Mouse (Mus musculus) heart, adult 2 months (tissue): ENCODE measurements around the gene Slc35f6.

ENCODE experiments used
- CTCF ChIP-seq: fragments of 200-600 bp; IDR thresholded peaks from 2 replicates; pipeline ENCODE4 v1.8.1; 2022; ENCODE audit warnings: antibody characterized with exemption, mild to moderate bottlenecking, moderate library complexity
- EP300 ChIP-seq: fragments of 200-500 bp; IDR thresholded peaks from 2 replicates; pipeline ENCODE4 v1.6.1; 2011; ENCODE audit warnings: low read depth, low read length, control low read depth; ENCODE audit not compliant: insufficient read depth
- POLR2A ChIP-seq: fragments of 200-500 bp; IDR thresholded peaks from 2 replicates; pipeline ENCODE4 v1.6.1; 2011; ENCODE audit warnings: mild to moderate bottlenecking, low read depth, low read length, control low read depth; ENCODE audit not compliant: insufficient read depth

DNA sequence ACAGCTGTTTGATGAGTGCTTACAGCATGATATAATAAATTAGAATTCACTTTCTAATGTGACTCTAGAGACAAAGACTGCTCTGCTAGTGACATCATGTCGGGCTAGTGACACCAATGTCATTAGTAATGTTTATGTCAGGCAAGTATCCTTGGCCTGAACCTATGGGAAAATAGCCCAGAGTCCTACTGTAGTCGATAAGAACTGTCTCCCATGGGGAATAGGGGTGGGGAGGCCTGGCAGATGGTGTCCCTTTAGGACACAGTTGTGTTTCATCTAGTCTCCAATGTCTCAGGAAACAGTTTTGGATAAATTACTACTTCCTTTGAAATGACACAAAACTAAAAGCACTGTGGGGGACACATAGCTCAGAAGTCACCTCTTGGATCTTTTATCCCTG, 1.7 kb upstream of the Slc35f6 start:
- TF ChIP-seq POLR2A (no peak), CTCF (no peak), EP300 (no peak)
